Mouse (Mus musculus): ENCODE measurements around the gene Plp1. TPM values are rescaled to one million over a fixed set of nuclear protein-coding genes. Genes with fewer than 3 reads are reported as not detected.

The Plp1 gene
- polyA plus RNA-seq, 1 experiment from 2014 or later: 7.4 TPM

- no peak for ATAC-seq (replicated peaks; ENCODE audit: low FRiP score)
- WGBS: 60% methylated on average over 4 of the region's 4 CpGs
- no peaks in the 10 kb centered on the region for H3K9me3 ChIP-seq (ENCODE audit: control insufficient read depth, low read length)
- no peak overlapping the region for H3K4me2 ChIP-seq (ENCODE audit: low read depth, low read length, severe bottlenecking)
- H3K36me3 ChIP-seq (ENCODE audit: control insufficient read depth, insufficient read depth, low read length): no peaks in the 10 kb centered on the region
- H3K27me3 ChIP-seq (ENCODE audit: control insufficient read depth, insufficient read depth, low read length): no peaks in the 10 kb centered on the region
- H3K9ac ChIP-seq (ENCODE audit: low read length): no peak overlapping the region
- no peak overlapping the region for H3K27ac ChIP-seq (ENCODE audit: low read depth, low read length)
- H3K4me1 ChIP-seq (replicated peaks; ENCODE audit: control insufficient read depth, insufficient read depth, low read length): no peaks in the 10 kb centered on the region
- H3K4me3 ChIP-seq (ENCODE audit: low read depth, low read length): no peak overlapping the region
- DNase-seq (ENCODE audit: low spot score): no peak
Observed at GRCm38 (mm10) chrX:136825016-136825415, 2.5 kb downstream of the Plp1 start.

GRCm38 (mm10) chrX:136828610-136829009 lies 6.1 kb downstream of the Plp1 start:
- no peaks in the 10 kb centered on the region for H3K36me3 ChIP-seq (ENCODE audit: control insufficient read depth, insufficient read depth, low read length)
- no peaks in the 10 kb centered on the region for H3K4me1 ChIP-seq (replicated peaks; ENCODE audit: control insufficient read depth, insufficient read depth, low read length)
- H3K27me3 ChIP-seq (ENCODE audit: control insufficient read depth, insufficient read depth, low read length): no peaks in the 10 kb centered on the region
- no peak overlapping the region for H3K4me2 ChIP-seq (ENCODE audit: low read depth, low read length, severe bottlenecking)
- no peak overlapping the region for H3K27ac ChIP-seq (ENCODE audit: low read depth, low read length)
- no peak overlapping the region for H3K4me3 ChIP-seq (ENCODE audit: low read depth, low read length)
- no peak for ATAC-seq (replicated peaks; ENCODE audit: low FRiP score)
- H3K9ac ChIP-seq (ENCODE audit: low read length): no peak overlapping the region
- H3K9me3 ChIP-seq (ENCODE audit: control insufficient read depth, low read length): no peaks in the 10 kb centered on the region
- DNase-seq (ENCODE audit: low spot score): no peak

GRCm38 (mm10) chrX:136850300-136850699 lies 27.8 kb downstream of the Plp1 start:
- Histone ChIP-seq H3K36me3 (ENCODE audit: control insufficient read depth, insufficient read depth, low read length) (no peaks in the 10 kb centered on the region), H3K27me3 (ENCODE audit: control insufficient read depth, insufficient read depth, low read length) (no peaks in the 10 kb centered on the region), H3K4me3 (ENCODE audit: low read depth, low read length) (no peak overlapping the region), H3K9ac (ENCODE audit: low read length) (no peak overlapping the region), H3K9me3 (ENCODE audit: control insufficient read depth, low read length) (no peaks in the 10 kb centered on the region), H3K4me1 (replicated peaks; ENCODE audit: control insufficient read depth, insufficient read depth, low read length) (no peaks in the 10 kb centered on the region), H3K27ac (ENCODE audit: low read depth, low read length) (no peak overlapping the region), H3K4me2 (ENCODE audit: low read depth, low read length, severe bottlenecking) (no peak overlapping the region)
- DNase-seq (ENCODE audit: low spot score): no peak
- 40% methylated on average over 3 of the region's 3 CpGs for WGBS
- ATAC-seq (replicated peaks; ENCODE audit: low FRiP score): no peak

GRCm38 (mm10) chrX:136868061-136869040 lies 45.9 kb downstream of the Plp1 start, which contains the start of gene Rab9b:
Gene Rab9b (minus strand): TSS chrX:136868755.
- peak; percentile 60 for DNase-seq (ENCODE audit: low spot score)
- peak within 1 kb of the TSS; percentile 44 for H3K4me3 ChIP-seq (ENCODE audit: low read depth, low read length)
- no peaks in the 10 kb centered on the region for H3K9me3 ChIP-seq (ENCODE audit: control insufficient read depth, low read length)
- 14% methylated on average over 27 of the region's 36 CpGs for WGBS
- H3K4me1 ChIP-seq (replicated peaks; ENCODE audit: control insufficient read depth, insufficient read depth, low read length): no peaks in the 10 kb centered on the region
- H3K4me2 ChIP-seq (ENCODE audit: low read depth, low read length, severe bottlenecking): peak within 1 kb of the TSS; percentile 60
- H3K36me3 ChIP-seq (ENCODE audit: control insufficient read depth, insufficient read depth, low read length): no peaks in the 10 kb centered on the region
- H3K27me3 ChIP-seq (ENCODE audit: control insufficient read depth, insufficient read depth, low read length): no peaks in the 10 kb centered on the region; the same call in 1 of the 2 replicates
- no peak within 1 kb of the TSS for H3K27ac ChIP-seq (ENCODE audit: low read depth, low read length)
- peak; percentile 90 for ATAC-seq (replicated peaks; ENCODE audit: low FRiP score)
- H3K9ac ChIP-seq (ENCODE audit: low read length): peak within 1 kb of the TSS; percentile 35; the same call in 1 of the 2 replicates

Other genes starting within 250 kb of the Plp1 start
- gene Tceal3, start 231.8 kb upstream of the Plp1 start, polyA plus RNA-seq (2014; fragmentation: Nextera tagmentation; extraction: Ambion mirVana): 9.9 and 12.7 TPM in 2 replicates
- gene Tceal1, start 114.7 kb upstream of the Plp1 start, polyA plus RNA-seq (2014; fragmentation: Nextera tagmentation; extraction: Ambion mirVana): 9.7 and 11.2 TPM in 2 replicates
- gene Morf4l2, start 79.0 kb upstream of the Plp1 start, polyA plus RNA-seq (2014; fragmentation: Nextera tagmentation; extraction: Ambion mirVana): 550 and 558 TPM in 2 replicates
- not detected in 2 replicates for gene Glra4, start 42.5 kb upstream of the Plp1 start, polyA plus RNA-seq (2014; fragmentation: Nextera tagmentation; extraction: Ambion mirVana)
- gene Rab9b, start 46.1 kb downstream of the Plp1 start, polyA plus RNA-seq (2014; fragmentation: Nextera tagmentation; extraction: Ambion mirVana): 2.1 and 2.4 TPM in 2 replicates
- not detected in 2 replicates for gene H2bfm, start 104.7 kb downstream of the Plp1 start, polyA plus RNA-seq (2014; fragmentation: Nextera tagmentation; extraction: Ambion mirVana)
- 49.6 and 58.7 TPM in 2 replicates for gene Tmsb15b2, start 152.8 kb downstream of the Plp1 start, polyA plus RNA-seq (2014; fragmentation: Nextera tagmentation; extraction: Ambion mirVana)
- gene Tmsb15l, start 154.2 kb downstream of the Plp1 start, polyA plus RNA-seq (2014; fragmentation: Nextera tagmentation; extraction: Ambion mirVana): 4.6 and 7.0 TPM in 2 replicates
- gene Tmsb15b1, start 154.2 kb downstream of the Plp1 start, polyA plus RNA-seq (2014; fragmentation: Nextera tagmentation; extraction: Ambion mirVana): 20.9 and 25.3 TPM in 2 replicates
- 94.4 and 99.1 TPM in 2 replicates for gene Zcchc18, start 170.5 kb downstream of the Plp1 start, polyA plus RNA-seq (2014; fragmentation: Nextera tagmentation; extraction: Ambion mirVana)
- 13.7 and 14.6 TPM in 2 replicates for gene Slc25a53, start 215.6 kb downstream of the Plp1 start, polyA plus RNA-seq (2014; fragmentation: Nextera tagmentation; extraction: Ambion mirVana)
- gene Fam199x, start 226.9 kb downstream of the Plp1 start, polyA plus RNA-seq (2014; fragmentation: Nextera tagmentation; extraction: Ambion mirVana): 14.6 and 17.1 TPM in 2 replicates

Measured in forebrain, embryonic 11.5 days (tissue).